Mouse (Mus musculus): Measurements from ENCODE around the gene Fbxo33.
"Not testable (repeated sequence)": the region's sequence is repeated elsewhere in the genome, so short reads cannot be mapped to it uniquely, and the experiment has no call there.

Fbxo33 gene

DNA sequence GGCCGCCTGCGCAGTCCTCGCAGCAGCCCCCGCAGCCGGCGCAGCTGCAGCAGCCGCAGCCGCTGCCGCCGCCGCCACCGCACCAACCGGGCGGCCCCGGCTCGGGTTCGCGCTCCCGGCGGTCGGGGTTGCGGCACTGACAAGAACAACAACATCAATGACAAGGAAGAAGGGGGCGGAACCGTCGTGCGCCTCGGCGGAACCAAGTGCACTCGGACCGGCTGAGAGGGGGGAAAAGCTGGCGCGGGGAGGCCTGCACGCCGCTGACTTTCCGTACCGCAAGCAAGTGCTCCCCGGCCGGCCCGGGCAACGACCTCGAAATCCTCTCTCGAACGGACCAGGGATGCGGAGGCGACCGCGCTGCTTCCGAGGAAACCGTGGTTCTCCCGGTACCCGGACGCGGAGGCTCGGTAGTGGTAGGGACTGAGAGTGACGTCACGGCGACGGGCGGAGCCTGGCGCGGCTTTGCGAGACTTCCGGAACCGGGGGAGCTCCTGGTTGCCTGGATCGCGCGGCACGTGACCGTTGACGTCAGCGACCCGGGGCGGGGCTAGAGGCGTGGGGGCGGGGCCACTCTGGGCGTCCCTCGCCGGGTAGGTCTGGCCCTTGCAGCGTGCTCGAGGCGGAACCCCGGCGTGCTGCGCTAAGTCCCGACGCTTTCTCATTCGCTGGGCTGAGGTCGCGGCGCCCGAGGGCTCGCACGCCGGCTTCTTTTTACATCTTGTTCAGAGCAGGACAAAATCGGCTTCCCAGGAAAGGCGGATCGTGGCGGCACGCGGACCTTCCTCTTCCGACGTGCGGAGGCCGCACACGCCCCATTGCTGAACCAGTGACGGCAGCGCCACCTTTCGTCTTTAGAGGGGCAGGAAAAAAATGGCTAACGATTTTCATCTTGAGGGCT lies at the start of gene Fbxo33:
Gene Fbxo33, minus strand, starts transcription at position 401 of the 901 bp plus-strand sequence.
- DNase-seq: peak; percentile 97

DNA sequence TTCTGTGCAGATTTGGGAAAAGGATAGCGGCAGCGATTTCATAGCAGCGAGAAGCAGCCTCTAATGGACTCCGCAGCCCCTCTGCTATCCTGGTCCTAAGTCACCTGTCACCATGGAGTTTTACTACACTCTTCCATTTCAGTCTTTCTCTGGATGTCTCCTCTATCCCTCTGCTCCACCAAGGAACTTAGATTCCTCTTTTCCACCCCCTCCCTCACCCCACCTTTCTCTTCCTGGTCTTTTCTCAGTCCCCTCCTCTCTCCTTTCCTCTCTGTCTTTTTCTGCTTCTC lies 46.4 kb upstream of the Fbxo33 start:
- no peak for DNase-seq

DNA sequence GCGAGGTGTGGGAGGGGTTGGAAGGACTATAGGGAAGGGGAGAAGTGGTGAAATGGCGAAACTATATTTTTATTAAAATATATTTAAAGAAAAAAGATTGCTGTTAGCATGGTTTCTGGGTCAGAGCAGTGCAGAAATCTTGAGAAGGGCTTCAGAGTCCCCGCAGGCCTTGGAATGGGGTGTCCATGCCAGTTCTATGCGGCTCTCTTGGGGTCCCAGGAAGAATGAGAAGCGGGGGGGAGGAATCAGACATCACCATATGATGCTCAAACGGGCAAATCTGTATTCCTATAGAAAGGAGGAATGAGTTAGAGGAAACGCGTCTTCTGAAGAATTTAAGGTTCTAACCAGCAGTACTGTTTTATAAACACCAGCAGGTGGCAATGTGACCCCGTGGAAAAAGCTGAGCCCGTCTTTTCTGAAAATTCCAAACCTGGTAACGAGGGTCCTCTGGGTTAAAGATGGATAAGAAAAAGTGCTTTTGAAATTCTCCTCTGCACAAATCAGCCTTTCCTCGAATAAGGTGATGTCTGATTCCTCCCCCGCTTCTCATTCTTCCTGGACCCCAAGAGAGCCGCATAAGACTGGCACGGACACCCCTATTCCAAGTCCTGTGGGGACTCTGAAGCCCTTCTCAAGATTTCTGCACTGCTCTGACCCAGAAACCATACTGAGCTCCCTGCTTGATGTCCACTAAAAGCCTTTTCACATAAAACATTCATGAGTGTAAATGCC lies 45.8 kb upstream of the Fbxo33 start:
- peak; percentile 20 for DNase-seq

DNA sequence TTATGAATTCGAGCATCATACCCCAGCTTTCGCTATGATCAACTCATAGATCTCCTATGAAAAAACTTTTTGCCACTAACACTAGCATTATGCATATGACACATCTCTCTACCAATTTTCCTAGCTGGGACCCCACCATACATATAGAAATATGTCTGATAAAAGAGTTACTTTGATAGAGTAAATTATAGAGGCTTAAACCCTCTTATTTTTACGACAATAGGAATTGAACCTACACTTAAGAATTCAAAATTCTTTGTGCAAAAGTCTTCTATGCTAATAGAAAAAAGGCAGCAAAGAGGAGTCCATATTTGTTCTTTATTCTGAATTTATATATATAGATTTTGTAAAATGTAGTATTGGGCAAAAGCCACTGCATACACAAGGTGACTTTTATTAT lies 43.3 kb upstream of the Fbxo33 start:
- no peak for DNase-seq

DNA sequence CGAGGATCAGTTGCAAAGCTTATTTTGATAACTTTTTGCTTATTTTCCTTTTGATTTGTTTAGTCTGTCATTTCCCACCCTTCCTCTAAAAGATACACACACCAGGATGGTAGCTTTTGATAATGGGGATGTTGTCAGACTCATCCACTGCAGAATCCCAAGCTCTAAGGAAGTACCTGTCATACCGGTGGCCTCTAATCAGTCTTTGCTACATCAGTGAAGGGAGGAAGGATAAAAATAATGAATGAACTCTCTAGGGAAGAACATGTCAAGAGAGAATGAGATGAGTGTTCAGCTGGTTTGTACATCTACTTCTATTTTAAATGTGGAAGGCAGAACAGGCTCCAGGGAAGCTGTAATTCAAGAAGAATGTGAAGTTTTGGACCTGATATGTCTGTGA lies 41.3 kb upstream of the Fbxo33 start:
- DNase-seq: no peak

DNA sequence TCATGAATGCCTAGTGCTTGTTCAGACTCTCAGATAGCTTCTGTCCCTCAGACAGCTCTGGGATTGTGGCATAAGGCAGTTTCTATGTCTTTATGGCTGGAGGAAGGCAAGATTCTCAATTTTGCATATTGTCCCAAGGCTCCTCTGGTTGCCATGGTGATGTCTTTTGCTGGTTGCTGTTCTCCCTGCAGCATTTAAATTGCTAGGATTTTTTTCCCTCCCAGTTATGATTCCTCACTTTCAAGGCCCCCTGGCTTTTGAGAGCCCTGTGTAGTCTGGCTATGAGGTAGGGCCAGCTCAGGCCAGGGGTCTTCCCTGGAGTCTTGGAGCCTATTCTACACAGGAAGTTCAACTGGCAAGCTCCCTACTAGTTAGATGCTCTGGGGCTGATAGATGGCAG lies 40.8 kb upstream of the Fbxo33 start:
- DNase-seq: no peak

DNA sequence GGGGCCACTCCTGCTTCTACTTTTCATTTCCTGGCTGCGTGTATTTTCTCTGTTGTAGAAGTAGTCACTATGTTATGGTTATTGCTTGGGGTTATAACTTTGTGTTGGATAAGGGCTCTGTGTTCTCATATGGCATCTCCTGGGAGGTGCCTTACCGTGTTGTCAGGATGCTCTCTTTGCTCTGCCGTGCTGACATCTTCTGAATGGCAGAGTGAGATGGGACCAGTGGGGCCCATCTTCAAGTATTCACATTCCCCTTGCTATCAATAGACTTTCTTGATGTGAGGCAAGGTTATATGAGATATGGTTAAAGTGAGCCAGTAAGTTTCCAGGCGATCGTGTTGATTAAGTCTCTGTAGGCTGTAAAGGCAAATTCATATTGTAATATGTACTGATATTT lies 39.5 kb upstream of the Fbxo33 start:
- no peak for DNase-seq

DNA sequence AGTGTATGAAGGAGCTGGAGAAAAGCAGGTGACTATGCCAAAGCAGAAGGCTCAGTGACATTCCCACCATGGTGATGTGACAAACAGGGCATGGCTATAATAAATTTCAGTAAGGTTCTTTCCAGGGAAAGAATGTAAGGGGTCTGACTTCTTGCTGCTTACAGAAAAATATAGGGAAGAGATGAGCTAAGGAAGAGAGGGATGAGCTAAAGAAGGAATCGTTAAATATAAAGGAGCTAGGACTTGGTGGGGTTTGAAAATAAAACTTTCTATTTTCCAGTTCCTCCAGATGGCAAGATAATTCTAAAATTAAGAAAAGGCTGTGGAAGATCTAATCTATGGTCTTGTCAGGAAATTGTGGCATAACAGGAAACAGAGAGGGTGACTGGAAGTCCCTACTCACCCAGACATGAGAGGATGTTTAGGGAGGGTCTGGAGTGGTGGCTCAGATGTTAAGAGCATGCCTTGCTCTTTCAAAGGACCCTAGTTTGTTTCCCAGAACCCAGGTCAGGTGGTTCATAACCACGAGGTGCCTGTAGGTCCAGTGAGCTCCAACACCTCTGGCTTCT lies 30.8 kb upstream of the Fbxo33 start:
- no peak for DNase-seq

DNA sequence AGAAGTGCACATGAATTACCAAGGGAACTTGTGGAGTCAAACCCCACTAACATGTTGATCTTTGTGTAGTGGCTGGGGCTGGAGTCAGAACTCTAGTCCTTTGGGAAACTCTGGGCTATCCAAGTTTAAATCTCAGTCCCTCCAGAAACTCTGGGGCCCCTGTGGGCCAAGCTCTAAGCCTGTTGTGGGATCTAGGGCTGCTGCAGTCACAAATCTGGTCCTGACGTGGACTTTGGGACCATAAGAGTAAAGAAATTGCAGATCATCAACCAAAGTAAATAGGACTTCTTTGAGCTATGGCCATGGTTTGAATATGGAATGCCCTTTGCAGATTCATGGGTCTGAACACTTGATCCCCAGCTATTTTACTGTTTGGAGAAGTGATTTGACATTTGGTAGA lies 29.4 kb upstream of the Fbxo33 start:
- no peak for DNase-seq

DNA sequence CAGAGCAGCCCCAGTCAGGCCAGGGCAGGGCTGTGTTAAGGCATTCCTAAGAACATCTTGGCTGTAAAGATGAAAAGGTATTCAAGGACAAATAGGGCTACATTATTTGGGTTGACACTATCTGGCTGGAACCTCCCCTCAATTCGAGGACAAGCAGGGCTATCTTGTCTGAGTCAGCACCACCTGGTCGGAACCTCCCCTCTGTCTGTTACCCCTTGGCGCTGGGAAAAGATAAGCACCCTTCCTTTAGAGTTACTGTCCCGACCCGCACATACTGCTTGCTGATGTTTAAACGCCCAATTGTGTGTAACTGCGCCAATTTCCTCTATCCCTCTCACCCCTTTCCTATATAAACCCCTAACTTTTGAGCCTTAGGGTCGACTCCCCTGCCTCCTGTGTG lies 21.5 kb upstream of the Fbxo33 start:
- not testable (repeated sequence) for DNase-seq

DNA sequence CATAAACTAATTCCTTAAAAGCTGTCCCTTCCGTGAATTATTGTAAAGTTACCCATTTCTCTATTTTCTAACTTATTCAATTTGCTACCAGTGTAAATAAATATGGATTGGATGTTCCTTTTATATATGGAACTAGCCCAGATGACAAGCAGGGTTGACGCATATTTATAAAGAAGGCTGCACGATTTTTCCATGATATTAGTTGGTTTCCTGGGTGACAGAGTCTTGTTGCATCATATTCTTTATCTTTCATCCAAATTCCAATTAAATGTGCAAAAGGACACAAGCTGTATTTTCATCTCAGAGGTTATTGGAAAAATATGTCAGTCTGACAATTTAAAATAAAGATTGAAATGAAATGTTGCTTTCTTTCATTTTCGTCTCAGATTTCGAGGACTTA lies 18.9 kb upstream of the Fbxo33 start:
- DNase-seq: no peak

DNA sequence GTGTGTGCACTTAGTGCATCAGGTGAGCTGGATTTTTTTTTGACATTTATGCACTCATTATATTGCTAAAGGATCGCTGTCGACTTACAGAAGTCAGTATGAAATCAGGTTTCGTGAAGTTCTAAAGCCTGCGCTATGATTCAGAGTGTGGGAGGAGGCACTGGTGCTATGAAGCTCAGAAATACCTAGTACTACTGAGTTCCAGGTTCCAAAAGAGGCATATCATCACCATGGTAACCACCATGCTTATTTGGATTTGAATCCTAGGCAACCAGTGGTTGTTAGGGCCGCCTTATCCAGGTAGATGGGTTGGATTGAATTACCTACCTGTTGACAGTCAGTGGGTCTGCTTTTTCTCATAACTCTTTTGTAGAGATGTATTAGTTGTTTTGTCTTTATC lies 8.9 kb upstream of the Fbxo33 start:
- DNase-seq: no peak

DNA sequence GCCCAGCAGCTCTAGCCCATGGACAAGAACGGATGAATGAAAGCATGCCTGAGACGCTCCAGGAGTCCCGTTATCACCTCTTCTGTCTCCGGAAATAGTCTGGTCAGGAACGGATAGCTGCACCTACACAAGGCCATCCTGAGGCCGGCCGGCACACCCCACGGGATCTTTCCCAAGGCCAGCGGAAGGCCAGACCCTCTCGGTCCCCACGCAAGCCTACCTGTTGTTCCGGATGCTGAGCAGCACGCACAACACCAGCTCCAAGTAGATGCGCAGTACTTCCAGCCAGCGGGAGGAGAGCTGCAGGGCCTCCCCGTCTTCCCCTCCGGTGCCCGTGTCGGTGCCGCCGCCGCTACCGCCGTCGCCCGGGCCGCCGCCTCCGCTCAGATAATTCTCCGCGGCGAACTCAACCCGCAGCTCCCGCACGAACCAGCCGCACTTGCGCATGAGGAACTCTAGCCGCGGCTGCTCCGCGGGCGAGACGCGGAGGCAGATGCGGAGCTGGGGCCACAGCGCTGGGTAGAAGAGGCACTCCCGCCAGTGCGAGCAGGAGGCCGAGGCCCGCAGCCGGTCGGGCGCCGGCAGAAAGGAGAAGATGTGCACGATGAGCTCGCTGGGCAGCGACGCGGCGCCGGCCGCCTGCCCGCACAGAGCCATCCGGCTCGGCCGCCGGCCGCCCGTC lies 744 bp downstream of the Fbxo33 start:
- peak; percentile 63 for DNase-seq

DNA sequence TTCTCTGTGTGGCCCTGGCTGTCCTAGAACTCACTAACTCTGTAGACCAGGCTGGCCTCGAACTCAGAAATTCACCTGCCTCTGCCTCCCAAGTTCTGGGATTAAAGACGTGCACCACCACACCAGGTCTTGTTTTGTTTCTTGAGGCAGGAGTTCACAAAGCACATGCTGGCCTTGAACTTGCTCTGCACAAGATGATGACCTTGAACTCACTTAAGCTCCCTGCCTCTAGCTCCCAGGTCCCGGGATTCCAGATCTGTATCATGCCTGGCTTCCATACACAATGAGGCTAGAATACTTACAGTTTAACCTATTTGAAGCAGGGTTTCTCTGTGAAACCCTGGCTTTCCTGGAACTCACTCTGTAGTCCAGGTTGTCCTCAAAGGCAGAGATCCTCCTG lies 2.2 kb downstream of the Fbxo33 start:
- DNase-seq: no peak

DNA sequence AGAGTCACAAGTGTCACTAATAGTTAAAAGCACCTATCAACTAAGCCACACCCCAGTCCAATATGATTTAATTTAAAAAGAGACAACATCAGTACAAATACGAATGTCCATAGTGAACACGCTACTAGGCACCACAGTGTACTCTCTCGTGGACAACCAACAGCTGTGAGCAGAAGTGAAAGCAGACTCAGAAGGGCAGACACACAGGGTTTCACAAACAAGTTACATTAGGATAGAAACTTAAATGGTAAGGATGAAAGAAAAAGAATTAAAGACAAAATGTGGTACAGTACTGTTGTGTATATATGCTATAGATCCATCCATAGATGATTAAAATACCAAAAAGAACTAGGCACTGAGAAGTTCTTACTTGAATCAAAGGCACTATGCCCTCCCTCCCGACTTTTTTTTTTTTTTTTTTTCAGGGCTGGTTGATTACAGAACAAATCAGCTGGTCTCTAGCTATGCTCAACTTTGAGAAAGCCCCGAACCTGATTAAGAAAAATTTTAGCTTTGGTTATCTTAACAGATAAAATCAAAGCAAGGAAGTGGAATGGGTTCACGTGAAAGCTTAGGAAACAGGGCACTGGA lies 2.8 kb downstream of the Fbxo33 start:
- no peak for DNase-seq

DNA sequence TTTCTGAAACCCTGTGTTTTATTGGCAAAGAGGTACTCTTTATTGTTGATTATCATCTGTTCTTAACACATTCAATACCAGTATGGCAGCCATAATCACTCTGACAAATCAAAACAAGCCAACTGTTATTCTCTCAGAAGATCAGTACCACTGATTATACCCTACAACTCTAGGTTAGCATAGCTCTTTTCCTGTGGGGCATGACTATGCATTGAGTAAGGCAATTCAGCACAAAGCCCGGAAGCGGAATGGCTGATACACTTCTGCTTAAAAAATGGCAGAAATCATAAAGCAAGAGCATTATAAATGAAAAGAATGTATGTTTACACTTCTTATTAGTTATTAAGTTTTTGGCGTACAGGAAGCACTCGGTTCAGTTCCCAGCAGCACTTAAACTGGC lies 3.3 kb downstream of the Fbxo33 start:
- DNase-seq: no peak

DNA sequence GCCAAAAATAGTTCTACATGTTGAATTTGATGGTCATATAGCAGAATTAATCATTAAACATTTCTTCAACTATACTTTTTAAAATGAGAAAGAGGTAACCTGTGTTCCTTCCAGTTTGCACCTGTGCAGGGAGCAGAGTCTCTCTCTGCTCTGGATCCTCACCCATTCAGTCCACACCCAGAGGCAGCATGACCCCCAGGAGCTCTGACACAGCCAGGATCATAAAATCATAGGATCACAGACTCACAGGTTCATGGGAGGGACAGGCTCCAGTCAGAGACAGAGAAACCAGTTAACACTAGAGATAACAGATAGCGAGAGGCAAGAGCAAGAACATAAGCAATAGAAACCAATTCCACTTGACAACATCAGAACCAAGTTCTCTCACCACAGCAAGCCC lies 11.7 kb downstream of the Fbxo33 start:
- no peak for DNase-seq

DNA sequence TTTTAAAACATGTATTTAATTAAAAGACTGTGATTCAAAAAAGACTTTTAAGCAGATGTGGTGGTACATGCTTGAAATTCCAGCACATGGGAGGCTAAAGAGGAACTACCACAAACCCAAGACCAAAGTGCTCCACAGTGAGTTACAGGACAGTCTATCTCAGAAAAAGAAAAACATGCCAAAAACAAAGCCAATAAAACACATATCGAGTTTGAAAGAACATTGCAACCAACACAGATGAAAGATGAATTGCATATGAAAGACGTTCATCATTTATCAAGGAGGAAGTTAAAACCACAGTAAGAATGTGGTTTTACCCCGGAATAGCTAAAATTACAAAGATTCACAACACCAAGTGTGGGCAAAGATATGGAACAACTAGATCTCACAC lies 12.5 kb downstream of the Fbxo33 start:
- no peak for DNase-seq

DNA sequence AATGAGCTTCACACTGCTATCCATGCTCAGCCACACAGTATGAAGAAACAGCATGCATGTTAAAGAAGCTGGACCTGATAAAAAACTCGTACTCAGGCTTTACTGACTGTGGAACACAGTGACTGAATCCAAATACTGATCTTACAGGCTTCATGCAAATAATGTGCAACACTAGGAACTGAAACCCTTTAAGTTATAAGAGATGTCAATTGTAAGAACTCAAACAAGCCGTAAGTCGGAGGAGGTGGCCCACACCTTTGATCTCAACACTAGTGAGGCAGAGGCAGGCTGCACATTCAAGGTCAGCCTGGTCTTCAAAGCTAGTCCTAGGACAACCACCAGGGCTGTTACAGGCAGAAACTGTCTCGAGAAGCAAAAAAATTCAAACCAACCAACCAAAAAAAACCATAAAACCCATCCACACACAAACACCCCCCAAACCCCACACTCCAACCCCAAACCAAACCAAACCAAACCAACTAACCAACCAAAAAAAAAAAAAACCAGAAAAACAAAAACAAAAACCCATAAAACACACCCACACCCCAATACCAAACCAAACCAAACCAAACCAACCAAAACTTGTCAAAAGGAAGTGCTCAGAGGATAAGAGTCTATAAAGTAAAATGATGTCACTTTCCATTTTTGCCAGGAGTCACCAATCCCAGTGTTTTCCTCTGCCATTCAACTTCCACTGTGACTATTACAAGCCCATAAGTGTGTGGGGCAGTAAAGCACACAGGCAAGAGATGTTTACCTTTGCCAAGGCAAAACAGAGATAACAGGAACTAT lies 13.1 kb downstream of the Fbxo33 start:
- DNase-seq: no peak

DNA sequence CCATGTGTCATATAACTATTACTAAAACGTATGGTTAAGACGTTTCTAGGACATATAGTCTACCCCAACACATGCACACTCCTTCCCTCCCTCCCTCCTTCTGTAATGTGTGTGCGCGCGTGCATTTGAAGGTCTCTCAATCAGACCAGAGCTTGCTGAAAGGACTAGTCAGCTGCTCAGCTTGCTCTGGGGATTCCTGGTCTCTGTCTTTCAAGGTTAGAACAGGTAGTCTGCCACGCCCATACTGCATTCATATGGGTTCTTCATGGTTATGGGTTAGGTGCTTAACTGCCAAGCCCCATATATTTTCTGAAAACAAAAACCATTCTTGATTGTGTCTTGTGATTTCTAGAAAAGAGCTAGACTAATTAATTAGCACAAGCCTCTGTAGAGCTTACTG lies 14.0 kb downstream of the Fbxo33 start:
- DNase-seq: no peak

DNA sequence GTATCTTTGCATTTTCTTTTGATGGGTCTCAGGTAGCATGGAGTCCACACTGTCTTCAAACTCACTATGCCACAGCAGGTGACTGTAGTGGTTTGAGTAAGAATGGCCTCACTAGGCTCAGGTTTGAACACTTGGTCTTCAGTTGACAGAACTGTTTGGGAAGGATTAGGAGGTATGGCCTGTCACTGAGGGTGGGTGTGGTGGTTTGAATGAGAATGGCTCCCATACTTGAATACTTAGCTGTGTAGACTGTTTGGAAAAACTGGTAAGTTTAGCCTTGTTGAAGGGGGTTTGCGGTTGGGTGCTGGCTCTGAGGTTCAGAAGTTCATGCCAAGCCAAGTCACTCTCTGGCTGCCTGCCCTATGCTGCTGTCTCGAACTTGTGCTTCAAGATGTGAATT lies 20.2 kb downstream of the Fbxo33 start:
- no peak for DNase-seq

DNA sequence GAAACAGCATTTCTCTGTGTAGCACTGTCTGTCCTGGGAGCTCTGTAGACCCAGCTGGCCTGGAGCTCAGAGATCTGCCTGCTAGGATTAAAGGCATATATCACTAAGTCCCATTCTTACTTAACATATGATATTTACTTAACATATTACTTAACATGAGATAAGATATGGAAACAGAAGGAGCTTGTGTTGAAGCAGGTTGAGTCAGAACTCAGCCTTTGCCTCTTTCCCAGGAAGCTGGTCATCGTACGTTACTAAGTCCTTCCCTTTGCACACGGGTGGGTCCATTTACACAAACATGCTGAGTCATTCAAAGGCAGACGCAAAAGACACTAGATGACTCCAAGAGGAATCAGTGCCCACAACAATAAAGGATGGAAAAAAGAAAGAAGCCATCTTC lies 20.8 kb downstream of the Fbxo33 start:
- no peak for DNase-seq

All from cerebellum, adult 9-10 months (tissue).